Mouse (Mus musculus) inflammation-experienced regulatory T-cells (primary cell): ENCODE data around the gene Llcfc1. TPM values are rescaled to one million over a fixed set of nuclear protein-coding genes. Genes with fewer than 3 reads are reported as not detected.

ENCODE experiments used
- polyA plus RNA-seq, 2 experiments: library from polyadenylated mRNA; unstranded; fragments of 100-300 nt; shearing (Covaris generic); gene quantifications; one replicate each; pipeline ENCODE4 v1.2.1; 2017

Llcfc1 gene
- polyA plus RNA-seq = not detected

GRCm38 (mm10) chr6:41684131-41684530 lies at the start of gene Llcfc1:
Gene Llcfc1, plus strand, starts transcription at chr6:41684431.

GRCm38 (mm10) chr6:41636178-41636577 lies 48.1 kb upstream of the Llcfc1 start, which contains the start of gene Trpv6:
Gene Trpv6, minus strand, starts transcription at chr6:41636405.

GRCm38 (mm10) chr6:41680669-41681068 lies 3.6 kb upstream of the Llcfc1 start, which contains the start of gene Trpv5:
Gene Trpv5, minus strand, starts transcription at chr6:41680769.

GRCm38 (mm10) chr6:41704123-41704522 lies 19.9 kb downstream of the Llcfc1 start, which contains the start of gene Kel:
Gene Kel, minus strand, starts transcription at chr6:41704339.

Other genes starting within 250 kb of the Llcfc1 start
- gene Gm10334, start 238.3 kb upstream of the Llcfc1 start, polyA plus RNA-seq = not detected
- not detected for gene Prss1, start 225.5 kb upstream of the Llcfc1 start, polyA plus RNA-seq
- gene Prss2, start 162.6 kb upstream of the Llcfc1 start, polyA plus RNA-seq = 1 to 10 TPM in 1 of 2 experiments, under 1 TPM in 1; 0.95 to 1.4 TPM
- 10 to 100 TPM; 44.4 to 88.9 TPM for gene Ephb6, start 78.9 kb upstream of the Llcfc1 start, polyA plus RNA-seq
- 1 to 10 TPM in 1 of 2 experiments, under 1 TPM in 1; 0.39 to 1.4 TPM for gene Trpv6, start 48.0 kb upstream of the Llcfc1 start, polyA plus RNA-seq
- gene Trpv5, start 3.7 kb upstream of the Llcfc1 start, polyA plus RNA-seq = under 1 TPM; 0.10 to 0.18 TPM
- gene Kel, start 19.9 kb downstream of the Llcfc1 start, polyA plus RNA-seq = under 1 TPM in 1 of 2 experiments, not detected in 1; 0.47 TPM
- gene Olfr459, start 90.7 kb downstream of the Llcfc1 start, polyA plus RNA-seq = under 1 TPM in 1 of 2 experiments, not detected in 1; 0.06 TPM
- gene Pip, start 163.1 kb downstream of the Llcfc1 start, polyA plus RNA-seq = 1,000 to 10,000 TPM in 1 of 2 experiments, not detected in 1; 1,853 TPM
- gene Sval2, start 168.6 kb downstream of the Llcfc1 start, polyA plus RNA-seq = under 1 TPM in 1 of 2 experiments, not detected in 1; 0.55 TPM